Mouse (Mus musculus) heart, postnatal 10 days (tissue): ENCODE data around the gene Hpn. TPM values are rescaled to one million over a fixed set of nuclear protein-coding genes. Genes with fewer than 3 reads are reported as not detected.

ENCODE experiments used
- DNase-seq, 2 experiments: peaks; one replicate each; pipeline ENCODE4 v3.0.0; 2021
- intact Hi-C: fragments of 180-260 bp; cut with DNase I; formaldehyde crosslinking; loops from one replicate; pipeline ENCODE4 v1.15.1; 2025
- total RNA-seq, 2 experiments: library from RNA; stranded (reverse); gene quantifications; 2 replicates each; pipeline ENCODE4 v1.2.3; 2021

The Hpn gene
- total RNA-seq, 2 experiments from 2014 or later: 2.5 to 3.0 TPM

DNA sequence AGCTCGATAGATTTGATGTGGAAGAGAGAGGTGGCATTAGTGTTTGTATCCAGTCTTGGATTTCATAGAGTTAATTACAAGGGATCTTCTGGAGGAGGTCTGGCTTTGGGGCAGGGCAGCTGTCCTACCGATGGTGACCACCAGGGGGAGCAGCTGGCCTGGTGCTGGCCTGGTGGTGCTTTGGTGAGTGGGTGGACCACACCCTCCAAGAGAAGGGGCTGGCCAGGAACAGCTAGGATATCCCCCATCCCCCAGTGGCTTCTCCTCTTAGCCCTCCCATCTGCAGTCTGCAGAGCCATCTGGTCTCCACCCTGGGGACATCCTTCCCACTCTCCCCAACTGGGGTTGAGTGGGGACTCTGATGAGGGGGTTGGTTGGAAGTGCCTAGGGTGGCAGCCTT, 56.0 kb downstream of the Hpn start, which contains the start of gene Lgi4:
Gene Lgi4, plus strand, starts transcription at position 235 of the 400 bp plus-strand sequence.
- intact Hi-C loops: loop anchor here (1.0 to 5.0 kb wide), 3 partner anchors 19 to 118 kb away; no protein-coding TSS in a partner anchor
- peak; percentile 93 to 95 for DNase-seq

DNA sequence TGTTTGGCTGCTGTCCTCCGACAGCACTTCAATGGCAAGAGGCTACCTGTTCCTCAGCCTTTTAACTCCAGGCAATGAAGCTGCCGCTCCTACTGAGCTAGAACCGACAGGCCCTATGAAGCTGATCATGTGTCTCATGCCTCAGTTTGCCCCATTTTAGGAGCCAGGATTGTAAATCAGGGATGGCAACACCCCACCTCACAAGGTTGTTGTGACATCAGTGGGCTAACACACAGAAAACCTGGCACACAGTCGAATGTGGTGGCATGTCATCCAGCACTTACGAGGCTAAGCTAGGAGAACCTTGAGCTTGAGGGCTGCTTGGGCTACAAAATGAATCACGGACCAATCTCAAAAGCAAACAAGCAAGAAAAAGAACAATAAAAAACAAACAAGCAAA, 56.9 kb downstream of the Hpn start:
- DNase-seq: no peak
- intact Hi-C loops: loop anchor here (5.0 kb wide), 1 partner anchor 119 kb away; no protein-coding TSS in a partner anchor

DNA sequence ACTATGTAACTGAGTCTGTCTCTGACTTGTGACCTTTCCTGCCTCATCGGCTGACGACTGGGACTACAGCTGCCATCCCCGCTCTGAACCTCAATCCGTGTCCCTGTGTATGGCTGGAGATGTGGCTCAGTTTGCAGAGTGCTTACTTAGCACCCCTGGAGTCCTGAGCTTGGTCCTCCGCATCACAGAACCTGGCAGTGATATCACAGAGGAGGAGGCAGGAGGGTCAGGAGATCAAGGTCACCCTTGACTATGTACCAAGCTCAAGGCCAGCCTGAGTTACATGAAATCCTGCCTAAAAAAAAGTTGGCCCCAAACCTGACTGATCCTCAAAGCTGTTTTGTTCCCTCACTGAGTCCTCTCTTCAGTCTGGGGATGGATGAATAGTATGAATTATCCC, 57.4 kb downstream of the Hpn start:
- DNase-seq: no peak
- intact Hi-C loops: loop anchor here (5.0 kb wide), 1 partner anchor 120 kb away; no protein-coding TSS in a partner anchor

DNA sequence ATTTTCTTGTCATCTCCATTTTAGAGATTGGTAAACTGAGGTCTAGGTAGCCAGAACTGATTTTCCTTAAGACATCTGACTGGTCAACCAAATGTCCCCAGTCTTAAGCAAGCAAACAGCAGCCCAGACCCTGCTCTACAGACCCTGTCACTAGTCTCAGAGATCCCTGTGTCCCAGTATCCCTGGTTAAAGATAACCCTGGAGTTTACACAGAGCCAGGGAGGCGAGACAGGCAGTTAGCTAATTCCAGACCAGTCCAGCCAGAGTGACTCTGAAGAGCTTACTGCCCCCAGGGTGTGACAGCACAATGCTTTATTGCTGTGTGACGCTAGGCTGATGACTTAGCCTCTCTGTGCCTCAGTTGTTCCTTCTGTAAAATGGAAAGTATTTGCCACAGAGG, 58.0 kb downstream of the Hpn start, which contains the start of gene Fxyd1:
Gene Fxyd1, minus strand, starts transcription at position 129 of the 400 bp plus-strand sequence.
- no peak for DNase-seq
- intact Hi-C loops: loop anchor here (5.0 kb wide), 1 partner anchor 120 kb away; no protein-coding TSS in a partner anchor

DNA sequence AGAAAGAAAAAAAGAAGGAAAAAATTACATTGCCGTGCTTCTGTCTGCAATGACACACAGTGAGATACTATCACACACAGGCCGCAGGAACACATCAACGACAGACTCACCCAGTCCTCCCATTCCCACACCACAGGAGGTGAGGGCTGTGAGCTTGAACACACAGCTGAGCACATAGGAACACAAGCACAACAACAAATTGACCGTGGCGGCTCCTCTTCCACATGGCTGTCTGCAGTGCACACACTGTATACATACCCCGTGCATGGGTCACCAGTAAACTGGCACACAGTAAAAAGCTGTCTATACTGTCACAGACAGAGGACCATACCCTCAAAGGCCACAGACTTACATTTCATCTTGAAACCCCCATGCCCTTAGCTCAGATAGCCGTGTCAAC, 58.6 kb downstream of the Hpn start:
- no peak for DNase-seq
- intact Hi-C loops: loop anchor here (5.0 kb wide), 1 partner anchor 121 kb away; no protein-coding TSS in a partner anchor

DNA sequence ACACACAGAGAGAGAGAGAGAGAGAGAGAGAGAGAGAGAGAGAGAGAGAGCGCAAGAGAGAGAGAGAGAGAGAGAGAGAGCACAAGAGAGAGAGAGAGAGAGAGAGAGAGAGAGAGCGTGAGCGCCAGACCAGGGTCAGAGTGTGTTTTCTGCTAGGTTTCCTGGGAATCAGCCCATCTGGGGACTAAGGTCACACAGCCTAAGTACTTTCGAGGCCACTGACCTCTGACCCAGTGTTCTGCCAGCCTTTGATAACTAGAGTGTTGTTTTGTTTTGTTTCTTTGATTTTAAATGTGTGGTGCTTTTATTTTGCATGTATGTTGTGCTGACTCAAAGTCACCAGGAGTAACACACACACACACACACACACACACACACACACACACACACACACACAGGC, 59.2 kb downstream of the Hpn start:
- DNase-seq: peak; percentile 49 to 61
- intact Hi-C loops: loop anchor here (5.0 kb wide), 1 partner anchor 121 kb away; no protein-coding TSS in a partner anchor

DNA sequence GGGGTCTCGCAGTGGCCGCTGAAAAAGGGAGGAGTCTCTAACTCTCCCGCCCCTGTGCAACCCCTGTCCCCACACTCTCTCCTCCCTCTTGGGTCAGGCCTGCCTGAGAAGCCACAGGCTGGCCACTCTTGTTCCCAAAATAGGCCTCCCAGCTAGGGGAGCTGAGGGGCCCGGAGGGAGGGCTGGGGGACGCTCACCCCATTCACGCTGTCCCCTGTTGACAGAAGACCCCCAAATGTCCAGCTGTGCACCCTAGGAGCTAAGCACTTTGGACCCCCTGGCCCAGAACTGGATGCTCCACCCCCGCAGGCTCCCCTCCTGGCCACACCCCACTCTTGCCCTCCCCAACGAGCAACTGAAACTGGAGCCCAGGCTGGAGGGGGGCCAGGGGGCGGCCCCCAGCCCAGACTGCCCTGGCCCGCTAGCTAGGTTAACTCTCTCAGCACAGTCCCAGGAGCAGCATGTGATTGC, 59.7 kb downstream of the Hpn start:
- peak; percentile 94 for DNase-seq
- intact Hi-C loops: loop anchor here (5.0 kb wide), 1 partner anchor 122 kb away; no protein-coding TSS in a partner anchor

DNA sequence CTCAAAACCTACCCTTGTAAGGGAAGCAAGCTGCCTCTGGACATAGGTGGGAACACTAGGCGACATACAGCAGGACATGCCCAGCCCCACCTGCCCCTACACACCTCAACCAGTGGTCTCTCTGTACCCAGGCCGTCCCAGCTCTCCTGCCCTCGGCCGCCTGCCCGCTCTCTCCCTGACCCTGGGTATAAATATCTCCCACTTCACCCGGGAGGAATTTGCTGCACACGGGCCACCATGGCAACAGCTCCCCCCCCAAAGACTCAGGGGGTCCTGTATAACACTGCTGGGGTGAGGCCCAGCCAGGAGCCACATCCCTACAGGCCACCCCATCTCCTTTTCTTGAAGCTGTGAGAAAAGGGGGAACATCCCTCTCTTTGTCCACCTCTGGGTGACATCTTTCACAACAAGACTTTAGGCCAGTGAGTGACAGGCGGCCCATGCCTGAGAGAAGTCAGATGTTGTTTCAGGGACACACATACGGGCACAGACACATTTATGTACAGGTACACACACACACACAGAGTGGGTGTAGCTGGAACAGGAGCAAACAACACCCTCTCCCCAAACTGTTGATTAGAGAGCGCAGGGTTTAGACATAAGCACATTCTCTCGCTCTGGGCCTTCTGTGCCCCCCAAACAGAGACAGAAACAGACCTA, 60.3 kb downstream of the Hpn start:
- intact Hi-C loops: loop anchor here (5.0 kb wide), 1 partner anchor 123 kb away; no protein-coding TSS in a partner anchor
- DNase-seq: peak; percentile 81 to 82

DNA sequence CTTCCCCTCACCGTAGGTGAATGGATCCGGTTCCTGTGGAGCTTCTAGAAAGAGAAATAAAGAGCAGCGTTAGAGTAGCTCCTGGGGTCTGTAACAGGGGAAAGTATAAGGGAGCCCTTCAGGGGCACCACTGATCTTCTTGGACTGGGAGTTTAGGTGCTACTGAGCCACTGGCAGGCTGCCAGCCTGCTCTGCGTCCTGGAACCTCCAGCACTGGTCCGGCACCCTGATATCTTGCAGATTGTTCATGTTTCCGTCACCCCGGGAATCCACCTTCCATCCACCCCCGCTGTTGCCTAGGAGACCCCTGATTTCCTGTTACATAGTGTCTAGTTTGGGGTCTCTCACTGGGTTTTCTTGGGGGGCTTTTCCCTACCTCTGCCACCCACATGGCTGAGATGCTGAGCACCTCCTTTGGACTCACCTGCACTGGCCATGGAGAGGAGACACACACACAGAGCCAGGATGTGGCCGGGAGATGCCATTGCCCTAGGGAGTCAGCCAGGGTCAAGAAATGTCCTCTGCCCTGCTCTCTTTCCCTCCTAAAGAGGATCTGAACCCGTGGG, 61.1 kb downstream of the Hpn start:
- intact Hi-C loops: no loop called here
- DNase-seq: peak in 1 of 2 experiments; percentile 43

DNA sequence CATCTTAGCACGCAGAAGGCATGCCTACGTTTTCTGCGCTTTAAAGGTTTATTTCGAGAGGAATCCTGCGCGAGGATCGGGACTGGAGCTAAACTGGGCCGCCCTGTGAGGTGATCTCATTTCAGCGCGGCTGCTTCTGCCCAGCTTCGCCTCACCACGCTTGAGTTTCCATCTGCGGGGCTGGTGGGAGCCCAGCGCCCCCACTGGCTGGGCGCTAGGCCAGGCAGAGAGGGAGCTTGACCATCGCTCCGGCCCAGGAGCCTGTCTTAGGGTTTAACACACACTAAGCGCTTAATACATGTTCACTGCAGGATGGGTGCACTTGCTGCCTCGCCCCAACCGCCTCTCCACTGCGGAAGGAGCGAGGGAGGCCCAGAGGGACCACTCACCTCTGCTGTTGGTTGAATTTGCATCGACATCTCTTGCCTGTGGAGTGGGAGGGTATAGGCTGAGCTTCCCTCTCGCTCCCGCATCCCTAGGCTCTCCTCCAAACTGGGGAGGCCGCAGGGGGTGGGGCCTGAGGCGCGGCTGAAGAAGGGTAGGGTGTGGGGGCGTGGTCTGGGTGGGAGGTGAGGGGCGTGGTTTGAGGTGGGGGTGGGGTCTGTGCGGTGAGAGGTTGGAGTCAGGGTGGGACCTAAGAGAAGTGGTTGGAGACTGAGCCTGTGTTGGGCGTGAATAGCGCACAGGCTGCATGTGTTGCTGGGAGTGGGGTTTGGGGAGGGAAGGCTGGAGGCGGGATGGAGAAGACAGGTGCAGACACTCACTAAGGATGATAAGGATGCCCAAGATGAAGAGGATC, 62.3 kb downstream of the Hpn start:
- DNase-seq: peak; percentile 51 to 67

DNA sequence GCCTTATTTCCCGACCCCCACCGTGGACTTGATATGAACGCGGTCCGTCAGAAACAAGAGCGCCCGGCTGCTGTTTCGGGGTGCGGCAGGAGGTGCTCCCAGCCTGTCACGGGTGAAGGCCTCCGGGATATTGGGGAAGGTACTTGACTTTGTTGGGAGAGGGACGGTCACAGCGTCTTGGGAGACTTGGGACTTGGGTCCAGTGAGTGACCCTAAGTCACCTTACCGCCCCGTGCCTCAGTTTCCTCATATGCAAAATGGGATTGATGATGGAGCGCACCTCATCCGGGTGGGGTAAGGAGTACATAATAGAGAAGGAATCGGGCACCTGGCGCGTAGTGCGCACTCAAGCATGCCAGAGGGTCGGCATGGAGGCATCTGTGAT, 62.8 kb downstream of the Hpn start:
- no peak for DNase-seq
- intact Hi-C loops: no loop called here

More for the DNA sequence above, 62.3 kb downstream of the Hpn start:
- intact Hi-C loops: no loop called here

DNA sequence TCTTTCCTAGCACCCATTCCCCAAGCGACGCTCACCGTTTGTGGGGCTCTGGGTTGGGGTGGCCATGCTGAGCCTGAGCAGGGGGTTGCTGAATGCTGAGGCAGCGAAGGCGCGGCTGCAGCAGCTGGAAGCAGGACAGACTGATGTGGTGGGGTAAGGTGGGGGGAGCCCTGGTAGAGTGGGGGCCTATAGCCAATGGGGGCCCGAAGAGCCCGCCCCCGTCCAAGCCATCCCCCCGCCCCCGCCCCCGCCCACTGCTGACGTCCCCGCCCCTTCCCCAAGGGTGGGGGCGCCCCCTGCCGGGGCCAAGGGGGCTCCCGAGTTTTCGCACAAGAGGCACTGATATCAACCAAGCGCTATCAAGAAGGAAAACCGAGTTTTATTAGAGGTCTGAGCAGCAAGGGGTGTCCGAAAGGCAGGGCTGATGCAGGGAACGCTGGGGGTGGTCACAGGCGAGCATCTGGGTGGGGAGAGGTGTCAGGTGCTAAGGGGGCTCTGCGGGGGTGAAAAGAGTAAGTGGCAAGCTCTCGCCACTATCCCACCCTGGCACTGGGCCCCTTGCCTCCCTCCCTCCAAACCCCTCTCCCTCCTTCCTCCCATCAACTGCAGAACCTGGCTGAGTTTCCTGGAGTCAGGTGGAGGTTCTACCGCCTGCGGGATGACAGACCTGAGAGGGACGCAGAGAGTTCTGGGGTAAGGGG, 63.6 kb downstream of the Hpn start, which contains the start of gene Fxyd7:
Gene Fxyd7, minus strand, starts transcription at position 147 of the 701 bp plus-strand sequence.
- DNase-seq: no peak
- intact Hi-C loops: no loop called here

DNA sequence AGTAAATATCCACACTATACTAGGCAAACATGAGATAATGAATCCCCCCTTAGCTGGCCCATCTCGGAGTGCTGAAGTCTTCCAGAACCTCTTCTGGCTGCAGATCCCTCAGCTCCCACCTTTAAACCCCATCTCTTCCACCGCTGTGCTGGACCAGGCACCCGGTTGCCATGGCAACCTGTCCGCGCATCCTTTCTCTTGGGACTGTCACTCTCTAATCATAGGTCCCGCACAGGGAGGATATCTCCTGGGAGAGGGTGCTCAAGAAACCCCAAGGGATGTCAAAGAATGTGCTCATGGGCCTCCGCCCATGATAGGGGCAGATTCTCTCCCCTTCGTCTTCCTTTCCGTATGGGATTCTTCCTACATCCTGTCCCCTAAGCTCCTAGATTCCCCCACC, 64.2 kb downstream of the Hpn start:
- intact Hi-C loops: no loop called here
- DNase-seq: no peak

DNA sequence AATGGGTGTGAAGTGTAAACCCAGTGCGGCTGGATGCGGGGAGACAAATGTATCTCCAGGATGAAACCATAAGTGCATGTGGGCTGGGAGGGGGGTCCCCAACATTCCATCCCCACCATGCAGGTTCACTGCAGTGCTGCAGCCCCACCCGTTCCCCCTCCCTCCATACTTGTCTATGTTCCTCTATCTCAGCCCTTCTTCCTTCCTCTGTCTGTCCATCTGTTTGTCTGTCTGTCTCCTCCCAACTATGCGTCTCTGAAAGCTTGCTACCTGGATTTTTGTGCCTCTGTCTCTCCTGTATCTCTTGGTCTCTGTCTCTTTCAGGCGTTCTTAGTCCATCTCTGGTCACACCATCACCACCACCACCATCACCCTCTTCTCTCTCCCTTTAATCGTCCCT, 64.6 kb downstream of the Hpn start:
- intact Hi-C loops: no loop called here
- no peak for DNase-seq

DNA sequence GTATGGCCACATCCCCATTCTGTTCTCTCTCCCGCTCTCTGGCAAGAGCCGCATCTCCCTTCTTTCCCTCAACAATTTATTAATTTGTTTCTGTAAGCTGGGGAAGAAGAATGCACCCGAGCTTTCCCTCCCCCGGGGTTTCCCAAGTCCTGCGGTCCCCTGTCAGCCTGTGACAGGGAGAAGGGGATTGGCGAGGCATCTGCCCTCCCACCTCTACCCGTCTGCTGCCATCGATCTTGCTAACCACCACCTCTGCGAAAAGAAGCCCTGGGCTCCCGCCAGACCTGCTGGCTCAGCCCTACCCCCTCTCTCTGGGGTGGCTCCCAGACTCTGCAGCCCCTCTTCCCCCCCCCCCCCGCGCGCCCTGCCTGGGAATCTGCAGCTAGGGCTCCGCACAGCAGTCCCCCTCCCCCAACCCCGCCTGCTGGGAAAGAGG, 65.2 kb downstream of the Hpn start:
- intact Hi-C loops: no loop called here
- no peak for DNase-seq

DNA sequence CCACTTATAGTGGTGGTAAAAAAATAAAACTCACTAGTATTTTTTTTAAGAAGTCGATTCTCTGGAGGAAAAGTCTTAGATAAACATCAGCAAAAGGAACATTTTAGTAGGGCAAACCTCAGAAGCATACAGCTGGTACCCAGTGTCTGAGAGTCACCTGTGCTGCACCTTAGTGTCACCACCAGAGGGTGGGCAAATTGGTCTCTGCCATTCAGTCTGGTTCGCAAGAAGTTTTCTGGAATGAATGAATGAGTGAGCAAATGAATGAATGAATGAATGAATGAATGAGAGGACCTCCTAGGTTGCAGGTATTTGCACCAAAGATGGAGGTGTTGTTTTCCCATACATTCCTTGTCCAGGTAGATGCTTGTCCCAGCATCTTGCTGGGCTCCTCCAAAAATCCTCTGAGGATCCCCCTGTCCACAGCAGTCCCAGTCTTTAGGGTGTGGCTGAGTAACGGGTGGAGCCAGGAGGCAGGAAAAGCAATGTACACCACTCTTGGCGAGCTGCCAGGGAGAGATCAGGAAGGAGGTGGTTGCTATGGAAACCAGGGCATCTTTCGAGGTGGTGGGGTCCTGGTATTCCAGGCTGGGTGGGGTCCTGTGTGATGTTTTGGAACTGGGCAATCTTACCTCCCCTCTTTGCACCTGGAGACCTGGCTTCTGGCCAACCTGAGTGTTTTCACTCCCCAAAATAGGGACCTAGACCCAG, 65.8 kb downstream of the Hpn start:
- DNase-seq: peak in 1 of 2 experiments; percentile 47
- intact Hi-C loops: no loop called here
